Mouse (Mus musculus) neural tube, embryonic 14.5 days (tissue): ENCODE measurements around the gene Prelid3b. TPM values are rescaled to one million over a fixed set of nuclear protein-coding genes. Genes with fewer than 3 reads are reported as not detected.

Experiments used
- ATAC-seq: fragments of 200-750 bp; cut with Nextera tagmentation; 2 replicates; pipeline ENCODE4 v1.8.0; 2017; ENCODE audit warnings: low read depth, mild to moderate bottlenecking, moderate TSS enrichment, moderate library complexity
- H3K27ac ChIP-seq: fragments of 300-500 bp; sonication (generic); 2 replicates; pipeline ENCODE4 v1.5.1; 2014; ENCODE audit warnings: low read depth, mild to moderate bottlenecking, control low read depth, low read length, moderate library complexity, mixed read lengths
- H3K27me3 ChIP-seq: fragments of 300-500 bp; sonication (generic); 2 replicates; pipeline ENCODE4 v1.6.1; 2014; ENCODE audit warnings: low read length; ENCODE audit not compliant: control insufficient read depth, insufficient read depth
- H3K36me3 ChIP-seq: fragments of 300-500 bp; sonication (generic); 2 replicates; pipeline ENCODE4 v1.6.1; 2014; ENCODE audit warnings: low read length, mixed read lengths; ENCODE audit not compliant: control insufficient read depth, insufficient read depth
- H3K4me1 ChIP-seq: fragments of 300-500 bp; sonication (generic); 2 replicates; pipeline ENCODE4 v1.6.1; 2014; ENCODE audit warnings: low read length; ENCODE audit not compliant: control insufficient read depth, insufficient read depth
- H3K4me2 ChIP-seq: fragments of 300-500 bp; sonication (generic); 2 replicates; pipeline ENCODE4 v1.6.1; 2014; ENCODE audit warnings: mild to moderate bottlenecking, low read depth, low read length, control low read depth
- H3K4me3 ChIP-seq: fragments of 300-500 bp; sonication (generic); 2 replicates; pipeline ENCODE4 v1.5.1; 2014; ENCODE audit warnings: low read depth, low read length, control low read depth, mixed read lengths
- H3K9ac ChIP-seq: fragments of 300-500 bp; sonication (generic); replicated peaks from 2 replicates; pipeline ENCODE4 v1.6.1; 2014; ENCODE audit warnings: low read depth, mild to moderate bottlenecking, control low read depth, low read length, mixed read lengths
- H3K9me3 ChIP-seq: fragments of 300-500 bp; sonication (generic); 2 replicates; pipeline ENCODE4 v1.6.1; 2016; ENCODE audit warnings: low read length; ENCODE audit not compliant: control insufficient read depth
- WGBS: fragments of 180-500 bp; shearing (Covaris S2); extraction: QIAGEN DNeasy Blood & Tissue Kit; methylation state at CpG from one replicate; pipeline ENCODE4 v1.1.7; 2014; 5-methylcytosine and 5-hydroxymethylcytosine counted together
- polyA plus RNA-seq: library from polyadenylated mRNA; unstranded; fragments of >200 nt; fragmentation: Nextera tagmentation; extraction: Ambion mirVana; gene quantifications from 2 replicates; pipeline ENCODE4 v1.2.1, GENCODE M21; 2014

Gene Prelid3b
- polyA plus RNA-seq, 1 experiment from 2014 or later = 112 TPM

DNA sequence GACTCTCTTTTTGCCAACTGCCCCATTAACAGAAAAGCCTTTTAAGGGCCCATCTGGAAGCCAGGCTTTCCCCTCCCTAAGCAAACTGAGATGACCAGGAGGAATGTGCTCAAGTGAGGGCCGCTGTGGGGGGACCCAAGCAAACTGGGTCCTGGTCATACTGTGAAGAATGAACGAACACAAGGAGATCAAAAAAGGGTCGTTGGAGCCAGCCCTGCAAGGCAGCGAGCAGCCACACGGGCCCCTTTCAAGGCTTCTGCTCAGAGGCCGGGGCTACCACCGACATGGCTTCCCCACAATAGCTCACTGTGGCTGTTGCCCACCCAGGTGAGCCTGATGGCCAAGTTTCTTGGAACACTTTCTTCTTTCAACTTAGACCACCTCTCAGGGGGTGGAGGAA, 26.4 kb downstream of the Prelid3b start:
- Histone ChIP-seq H3K9me3 (no peaks in the 10 kb centered on the region), H3K36me3 (no peaks in the 10 kb centered on the region), H3K9ac (no peak overlapping the region), H3K27me3 (no peaks in the 10 kb centered on the region), H3K4me3 (no peak overlapping the region), H3K4me2 (no peak overlapping the region), H3K27ac (no peak overlapping the region), H3K4me1 (no peaks in the 10 kb centered on the region)
- ATAC-seq = no peak
- 60% methylated on average over 7 of the region's 7 CpGs for WGBS

DNA sequence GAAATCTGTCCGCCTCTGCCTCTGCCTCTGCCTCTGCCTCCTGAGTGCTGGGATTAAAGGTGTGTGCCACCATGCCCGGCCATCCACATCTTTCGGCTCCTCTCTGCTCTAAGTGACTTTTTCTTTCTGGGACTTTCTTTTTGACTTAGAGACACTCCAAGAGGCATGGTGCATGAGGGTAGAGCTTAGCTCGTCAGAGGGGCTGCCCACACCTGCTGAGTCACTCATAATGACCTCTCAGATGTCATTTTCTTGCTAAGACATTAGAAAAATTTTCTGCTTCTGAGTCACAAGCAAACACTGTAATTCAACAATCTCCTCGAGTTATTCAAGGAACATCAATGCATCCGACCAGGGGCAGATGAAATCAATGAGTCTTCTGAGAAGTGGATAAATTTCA, 27.9 kb downstream of the Prelid3b start:
- Histone ChIP-seq H3K36me3 (no peaks in the 10 kb centered on the region), H3K4me3 (no peak overlapping the region), H3K4me2 (no peak overlapping the region), H3K9me3 (no peaks in the 10 kb centered on the region), H3K27me3 (no peaks in the 10 kb centered on the region), H3K4me1 (no peaks in the 10 kb centered on the region), H3K27ac (no peak overlapping the region), H3K9ac (no peak overlapping the region)
- ATAC-seq = no peak
- WGBS = 82% methylated on average over 6 of the region's 6 CpGs

- Histone ChIP-seq H3K36me3 (no peaks in the 10 kb centered on the region), H3K9ac (no peak overlapping the region), H3K9me3 (no peaks in the 10 kb centered on the region), H3K4me2 (no peak overlapping the region), H3K27me3 (no peaks in the 10 kb centered on the region), H3K27ac (no peak overlapping the region), H3K4me3 (no peak overlapping the region), H3K4me1 (no peaks in the 10 kb centered on the region)
- no peak for ATAC-seq
- WGBS = 93% methylated on average over 7 of the region's 7 CpGs
Measured at GRCm38 (mm10) chr2:174444359-174444758, 28.5 kb downstream of the Prelid3b start.

DNA sequence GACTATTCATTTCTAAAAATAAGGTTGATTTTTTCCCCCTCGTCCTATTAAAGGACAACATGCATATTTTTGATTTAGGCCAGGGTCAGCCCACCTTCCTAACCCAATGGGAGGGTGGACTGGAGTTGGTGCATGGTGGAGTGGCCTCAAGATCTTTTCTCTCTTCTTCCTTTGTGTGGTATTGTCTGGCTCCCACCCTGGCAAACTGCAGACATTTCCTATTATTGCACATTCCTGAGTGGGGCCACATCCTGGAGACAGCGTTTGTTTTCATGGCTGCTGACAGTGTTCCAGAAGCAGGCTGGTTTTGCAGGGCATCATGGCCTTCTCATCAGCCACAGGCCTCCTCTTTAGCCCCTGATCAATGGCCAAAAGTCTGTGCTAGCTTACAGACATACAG, 29.8 kb downstream of the Prelid3b start:
- 56% methylated on average over 2 of the region's 2 CpGs for WGBS

GRCm38 (mm10) chr2:174442460-174442859, 30.4 kb downstream of the Prelid3b start:
- Histone ChIP-seq H3K4me2 (no peak overlapping the region), H3K4me3 (no peak overlapping the region), H3K9me3 (no peaks in the 10 kb centered on the region), H3K9ac (no peak overlapping the region), H3K27me3 (no peaks in the 10 kb centered on the region), H3K27ac (no peak overlapping the region), H3K4me1 (peaks cover 6% of the 10 kb centered on the region; the same call in 1 of the 2 replicates), H3K36me3 (no peaks in the 10 kb centered on the region)
- 79% methylated on average over 9 of the region's 9 CpGs for WGBS
- no peak for ATAC-seq

More for the DNA sequence above, 29.8 kb downstream of the Prelid3b start:
- Histone ChIP-seq H3K27ac (no peak overlapping the region), H3K9ac (no peak overlapping the region), H3K27me3 (no peaks in the 10 kb centered on the region), H3K4me2 (no peak overlapping the region), H3K36me3 (no peaks in the 10 kb centered on the region), H3K9me3 (no peaks in the 10 kb centered on the region), H3K4me1 (peaks cover 4% of the 10 kb centered on the region; the same call in 1 of the 2 replicates), H3K4me3 (no peak overlapping the region)
- no peak for ATAC-seq

DNA sequence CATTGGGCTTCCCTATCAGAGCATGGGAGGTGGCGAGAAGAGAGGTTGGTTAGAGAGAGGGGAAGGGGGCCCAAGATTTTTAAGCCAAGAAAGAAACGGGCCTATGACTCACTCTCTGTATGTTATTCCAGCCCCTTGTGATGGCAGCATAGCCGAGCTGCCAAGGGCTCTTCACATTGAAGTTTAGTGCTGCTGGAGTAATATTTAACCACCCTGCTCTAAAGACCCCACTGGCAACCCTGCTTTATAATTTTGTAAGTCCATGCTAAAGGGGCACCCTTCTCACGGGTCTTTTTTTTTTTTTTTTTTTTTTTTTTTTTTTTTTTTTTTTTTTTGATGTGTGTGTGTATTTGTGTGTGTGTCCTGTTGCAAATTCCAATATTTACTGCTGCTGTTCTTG, 31.0 kb downstream of the Prelid3b start:
- Histone ChIP-seq H3K4me3 (no peak overlapping the region), H3K27me3 (no peaks in the 10 kb centered on the region), H3K36me3 (no peaks in the 10 kb centered on the region), H3K9me3 (no peaks in the 10 kb centered on the region), H3K4me1 (peaks cover 6% of the 10 kb centered on the region; the same call in 1 of the 2 replicates), H3K9ac (no peak overlapping the region), H3K27ac (no peak overlapping the region), H3K4me2 (no peak overlapping the region)
- no peak for ATAC-seq
- 89% methylated on average over 4 of the region's 4 CpGs for WGBS

DNA sequence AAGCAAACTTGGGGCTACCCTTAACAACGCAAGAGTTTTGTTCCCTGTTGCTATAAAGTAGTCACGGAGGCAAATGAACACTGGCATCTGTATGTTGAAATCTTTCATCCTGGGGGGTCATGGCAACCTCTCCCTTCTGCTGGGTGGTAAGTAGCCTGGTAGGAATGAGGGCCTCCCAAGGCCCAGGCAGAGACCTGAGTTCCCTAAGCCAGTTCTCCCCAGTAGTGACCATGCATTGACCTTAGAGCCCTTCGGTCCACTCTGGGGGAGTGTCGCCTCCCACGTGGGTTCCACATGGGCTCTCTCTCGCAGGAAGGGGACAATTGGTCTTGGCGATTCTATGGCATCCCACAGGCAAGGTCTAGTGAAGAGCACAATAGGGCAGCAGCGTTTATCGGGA, 32.9 kb downstream of the Prelid3b start:
- no peak for ATAC-seq
- no peak overlapping the region for H3K9ac ChIP-seq
- H3K4me1 ChIP-seq = peaks cover 6% of the 10 kb centered on the region; the same call in 1 of the 2 replicates
- 83% methylated on average over 9 of the region's 9 CpGs for WGBS
- no peaks in the 10 kb centered on the region for H3K36me3 ChIP-seq
- H3K27me3 ChIP-seq = no peaks in the 10 kb centered on the region
- no peak overlapping the region for H3K4me2 ChIP-seq
- no peaks in the 10 kb centered on the region for H3K9me3 ChIP-seq
- no peak overlapping the region for H3K27ac ChIP-seq
- H3K4me3 ChIP-seq = no peak overlapping the region

DNA sequence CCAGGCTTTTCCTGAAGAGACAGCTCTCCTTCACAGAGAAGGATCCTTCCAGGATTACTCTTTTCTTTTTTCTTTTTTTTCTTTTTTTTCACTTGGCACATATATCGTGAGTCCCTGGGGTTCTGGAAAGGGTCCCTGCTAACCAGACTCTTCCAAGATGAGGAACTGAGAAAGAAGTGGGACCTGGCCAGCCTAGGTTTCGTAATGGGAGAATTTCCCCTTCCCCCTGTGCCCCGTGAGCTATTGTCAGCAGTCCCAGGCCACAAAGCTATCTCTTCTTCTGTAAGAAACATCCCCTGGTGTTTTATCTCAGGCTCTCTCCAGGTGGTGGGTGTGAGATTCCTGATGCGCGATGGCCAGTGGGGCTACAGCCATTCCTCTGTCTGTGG, 33.4 kb downstream of the Prelid3b start:
- no peak overlapping the region for H3K27ac ChIP-seq
- WGBS = 41% methylated on average over 5 of the region's 5 CpGs
- no peak for ATAC-seq
- H3K27me3 ChIP-seq = no peaks in the 10 kb centered on the region
- no peaks in the 10 kb centered on the region for H3K36me3 ChIP-seq
- H3K4me2 ChIP-seq = no peak overlapping the region
- peaks cover 6% of the 10 kb centered on the region; the same call in 1 of the 2 replicates for H3K4me1 ChIP-seq
- no peak overlapping the region for H3K4me3 ChIP-seq
- H3K9me3 ChIP-seq = no peaks in the 10 kb centered on the region
- H3K9ac ChIP-seq = no peak overlapping the region

DNA sequence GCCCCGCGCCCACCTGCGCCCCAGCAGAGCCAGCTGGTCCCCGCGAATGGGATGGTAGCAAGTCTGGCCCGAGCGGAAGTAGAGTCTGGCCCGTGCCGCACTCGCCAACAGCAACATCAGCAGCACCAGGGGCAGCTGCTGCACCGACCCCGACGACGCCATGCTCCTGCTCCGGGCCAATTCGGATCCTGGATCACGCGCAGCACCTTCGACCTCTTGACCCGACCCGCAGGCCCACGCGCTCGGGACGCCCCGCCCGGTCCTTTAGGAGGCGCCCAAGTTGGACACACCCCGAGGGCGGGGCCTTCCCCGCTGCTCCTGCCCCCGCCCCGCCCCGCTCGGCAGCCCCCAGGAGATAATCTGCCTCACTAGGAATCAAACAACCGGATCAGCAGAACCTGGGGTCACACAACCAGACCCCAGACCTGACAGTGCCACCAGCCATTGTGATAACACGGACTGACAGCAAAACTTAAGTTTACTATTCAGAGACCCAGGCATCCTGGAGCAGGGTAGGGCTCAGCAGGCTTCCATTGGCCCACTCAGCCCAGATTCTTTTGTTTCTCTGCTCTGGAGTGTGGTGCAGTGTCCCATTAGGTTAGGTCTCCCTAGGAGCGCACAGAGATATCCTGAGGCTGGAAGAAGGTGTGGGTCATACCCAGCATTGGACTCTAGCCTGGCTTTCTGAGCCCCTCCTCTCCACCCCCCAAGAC, 34.0 kb downstream of the Prelid3b start, which contains the start of gene Ctsz:
TSS of gene Ctsz (minus strand) at position 303 of the 713 bp plus-strand sequence.
- Histone ChIP-seq H3K4me1 (peaks cover 6% of the 10 kb centered on the region; the same call in 1 of the 2 replicates), H3K27me3 (no peaks in the 10 kb centered on the region), H3K4me3 (peak within 1 kb of the TSS; percentile 37), H3K36me3 (no peaks in the 10 kb centered on the region), H3K9ac (peak within 1 kb of the TSS; percentile 43), H3K9me3 (no peaks in the 10 kb centered on the region), H3K4me2 (peak within 1 kb of the TSS; percentile 62), H3K27ac (no peak within 1 kb of the TSS)
- ATAC-seq = peak; percentile 80
- 1% methylated on average over 38 of the region's 38 CpGs for WGBS
